Mouse (Mus musculus) small intestine, adult 2 months (tissue): ENCODE data around the gene Hexim2.

Source experiments
- CTCF ChIP-seq: fragments of 200-500 bp; IDR thresholded peaks from 2 replicates; pipeline ENCODE4 v1.5.1; 2012; ENCODE audit warnings: low read depth, mild to moderate bottlenecking, control low read depth, inconsistent platforms, low read length, moderate library complexity, mixed read lengths; ENCODE audit not compliant: insufficient replicate concordance, insufficient read length; ENCODE audit errors: extremely low read depth
- POLR2A ChIP-seq: fragments of 200-500 bp; IDR thresholded peaks from 2 replicates; pipeline ENCODE4 v1.6.1; 2012; ENCODE audit warnings: low read depth, mild to moderate bottlenecking, control low read depth, inconsistent platforms, low read length, moderate library complexity

GRCm38 (mm10) chr11:103118866-103119265 lies 13.4 kb upstream of the Hexim2 start:
- TF ChIP-seq POLR2A (no peak), CTCF (no peak)
